Mouse (Mus musculus) heart, embryonic 16.5 days (tissue): ENCODE results near the gene Hdgf. TPM values are rescaled to one million over a fixed set of nuclear protein-coding genes. Genes with fewer than 3 reads are reported as not detected.

Experiments used
- ATAC-seq: fragments of 200-750 bp; cut with Nextera tagmentation; replicated peaks from 2 replicates; pipeline ENCODE4 v1.8.0; 2017; ENCODE audit warnings: moderate number of reproducible peaks; ENCODE audit not compliant: insufficient read depth, low FRiP score; ENCODE audit errors: extremely low read depth
- H3K27ac ChIP-seq: fragments of 300-500 bp; sonication (generic); 2 replicates; pipeline ENCODE4 v1.5.1; 2014; ENCODE audit warnings: mild to moderate bottlenecking, low read length, control low read depth, moderate library complexity
- H3K27me3 ChIP-seq: fragments of 300-500 bp; sonication (generic); 2 replicates; pipeline ENCODE4 v1.6.1; 2014; ENCODE audit warnings: low read length, mixed read lengths; ENCODE audit not compliant: control insufficient read depth, insufficient read depth
- H3K36me3 ChIP-seq: fragments of 300-500 bp; sonication (generic); 2 replicates; pipeline ENCODE4 v1.6.1; 2014; ENCODE audit not compliant: control insufficient read depth, insufficient read depth
- H3K4me1 ChIP-seq: fragments of 300-500 bp; sonication (generic); 2 replicates; pipeline ENCODE4 v1.6.1; 2014; ENCODE audit warnings: low read length, mixed read lengths; ENCODE audit not compliant: control insufficient read depth, insufficient read depth
- H3K4me2 ChIP-seq: fragments of 300-500 bp; sonication (generic); 2 replicates; pipeline ENCODE4 v1.6.1; 2014; ENCODE audit warnings: low read depth, mild to moderate bottlenecking, control low read depth, low read length
- H3K4me3 ChIP-seq: fragments of 300-500 bp; sonication (generic); 2 replicates; pipeline ENCODE4 v1.5.1; 2014; ENCODE audit warnings: mild to moderate bottlenecking, control low read depth, low read length
- H3K9ac ChIP-seq: fragments of 300-500 bp; sonication (generic); 2 replicates; pipeline ENCODE4 v1.6.1; 2014; ENCODE audit warnings: low read length, control low read depth
- H3K9me3 ChIP-seq: fragments of 300-500 bp; sonication (generic); replicated peaks from 2 replicates; pipeline ENCODE4 v1.6.1; 2016; ENCODE audit warnings: low read length; ENCODE audit not compliant: control insufficient read depth
- WGBS: fragments of 180-500 bp; shearing (Covaris S2); extraction: QIAGEN DNeasy Blood & Tissue Kit; methylation state at CpG from one replicate; pipeline ENCODE4 v1.1.7; 2014; 5-methylcytosine and 5-hydroxymethylcytosine counted together
- polyA plus RNA-seq: library from polyadenylated mRNA; unstranded; fragments of >200 nt; fragmentation: Nextera tagmentation; extraction: Ambion mirVana; gene quantifications from 2 replicates; pipeline ENCODE4 v1.2.1, GENCODE M21; 2015

Hdgf gene
- polyA plus RNA-seq, 1 experiment from 2014 or later: 74.3 TPM

DNA sequence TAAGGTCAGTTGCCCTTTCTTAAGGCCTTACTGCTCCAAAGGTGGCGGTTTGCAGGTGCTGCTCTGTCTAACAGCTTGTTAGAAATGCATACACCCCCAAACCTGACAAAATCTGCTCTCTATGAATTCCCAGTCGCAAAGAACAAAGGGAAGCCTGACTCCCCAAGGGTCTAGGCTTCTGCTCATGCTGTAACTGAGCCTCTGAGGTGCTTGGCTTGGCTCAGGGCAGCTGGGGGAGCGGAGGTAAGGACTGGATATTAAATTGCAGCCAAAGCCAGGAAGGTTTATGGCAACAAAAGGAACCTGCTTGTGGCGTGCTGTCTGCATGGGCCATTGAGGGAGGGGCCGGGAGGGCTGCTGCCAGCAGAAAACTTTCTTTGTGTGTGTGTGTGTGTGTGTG lies 2.3 kb upstream of the Hdgf start:
- H3K36me3 ChIP-seq: no peaks in the 10 kb centered on the region
- peaks cover 13% of the 10 kb centered on the region for H3K4me1 ChIP-seq
- no peak overlapping the region for H3K4me3 ChIP-seq
- H3K9ac ChIP-seq: no peak overlapping the region
- H3K9me3 ChIP-seq: no peaks in the 10 kb centered on the region
- H3K27ac ChIP-seq: no peak overlapping the region
- no peaks in the 10 kb centered on the region for H3K27me3 ChIP-seq
- H3K4me2 ChIP-seq: no peak overlapping the region
- WGBS: 61% methylated on average over 5 of the region's 5 CpGs
- no peak for ATAC-seq

DNA sequence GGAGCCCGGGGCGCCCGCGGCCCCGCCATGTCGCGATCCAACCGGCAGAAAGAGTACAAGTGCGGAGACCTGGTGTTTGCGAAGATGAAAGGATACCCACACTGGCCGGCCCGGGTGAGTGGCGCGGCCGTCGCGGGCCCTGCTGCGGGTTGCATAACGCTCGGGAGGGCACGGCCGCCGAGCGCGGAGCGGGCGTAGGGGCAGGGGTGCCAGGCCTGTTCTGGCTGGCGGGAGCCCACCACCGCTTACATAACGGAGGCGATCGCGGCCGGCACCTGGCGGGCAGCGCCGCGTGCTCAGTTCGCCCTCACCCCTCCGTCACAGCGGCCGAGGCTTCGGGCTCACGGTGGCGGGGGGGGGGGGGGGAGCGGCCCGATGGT lies 470 bp downstream of the Hdgf start:
- Histone ChIP-seq H3K27me3 (no peaks in the 10 kb centered on the region), H3K9ac (peak overlapping the region; percentile 91), H3K4me3 (peak overlapping the region; percentile 77), H3K4me2 (peak overlapping the region; percentile 93), H3K9me3 (no peaks in the 10 kb centered on the region), H3K27ac (peak overlapping the region; percentile 96), H3K4me1 (peaks cover 32% of the 10 kb centered on the region), H3K36me3 (no peaks in the 10 kb centered on the region)
- under 1% methylated on average over 42 of the region's 47 CpGs for WGBS
- peak; percentile 14 for ATAC-seq

DNA sequence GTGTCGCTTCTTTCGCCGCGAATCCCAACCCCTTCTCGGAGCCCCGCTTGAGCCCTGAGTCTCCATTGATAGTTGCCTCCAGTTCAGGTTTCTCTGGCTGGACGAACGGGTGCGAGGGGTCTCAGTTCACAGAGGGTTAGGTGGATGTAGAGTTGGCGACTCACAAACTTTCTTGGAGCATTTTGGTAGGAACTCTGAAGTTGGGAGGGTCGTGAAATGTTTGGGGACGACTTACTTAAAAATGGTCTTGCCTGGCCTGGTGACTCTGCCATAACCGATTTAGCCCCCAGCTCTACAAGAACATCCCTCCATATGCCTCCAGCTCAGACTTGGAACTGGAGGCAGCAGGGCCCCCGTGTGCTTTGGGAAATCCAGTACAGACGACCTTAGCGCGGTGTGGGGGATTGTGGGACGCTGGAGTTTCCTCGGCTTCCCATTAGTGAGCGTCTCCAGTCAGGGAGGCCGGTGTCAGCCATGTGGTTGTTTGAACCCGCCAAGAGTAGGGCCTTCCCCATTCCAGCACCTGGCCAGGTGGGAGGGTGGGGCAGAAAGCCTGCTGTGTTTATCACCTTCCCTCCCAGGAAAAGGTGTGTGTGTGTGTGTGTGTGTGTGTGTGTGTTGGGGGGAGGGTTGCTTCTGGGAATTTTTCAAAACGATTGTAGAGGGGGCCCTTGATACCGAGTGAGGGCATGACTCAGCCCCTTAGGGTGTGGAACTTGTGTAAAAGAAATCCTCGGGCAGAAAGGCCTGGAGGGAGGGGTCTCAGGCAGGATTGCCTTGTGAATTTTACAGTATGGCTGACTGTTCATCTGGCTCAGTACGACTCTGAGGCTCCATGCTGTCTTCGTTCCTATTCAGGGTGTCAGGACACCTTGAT lies 1.1 kb downstream of the Hdgf start:
- peak overlapping the region; percentile 91 for H3K9ac ChIP-seq
- H3K9me3 ChIP-seq: no peaks in the 10 kb centered on the region
- H3K4me2 ChIP-seq: peak overlapping the region; percentile 93
- peak overlapping the region; percentile 77 for H3K4me3 ChIP-seq
- ATAC-seq: no peak
- H3K4me1 ChIP-seq: peaks cover 32% of the 10 kb centered on the region
- H3K27me3 ChIP-seq: no peaks in the 10 kb centered on the region
- peak overlapping the region; percentile 96 for H3K27ac ChIP-seq
- no peaks in the 10 kb centered on the region for H3K36me3 ChIP-seq
- WGBS: 0% methylated on average over 27 of the region's 27 CpGs

DNA sequence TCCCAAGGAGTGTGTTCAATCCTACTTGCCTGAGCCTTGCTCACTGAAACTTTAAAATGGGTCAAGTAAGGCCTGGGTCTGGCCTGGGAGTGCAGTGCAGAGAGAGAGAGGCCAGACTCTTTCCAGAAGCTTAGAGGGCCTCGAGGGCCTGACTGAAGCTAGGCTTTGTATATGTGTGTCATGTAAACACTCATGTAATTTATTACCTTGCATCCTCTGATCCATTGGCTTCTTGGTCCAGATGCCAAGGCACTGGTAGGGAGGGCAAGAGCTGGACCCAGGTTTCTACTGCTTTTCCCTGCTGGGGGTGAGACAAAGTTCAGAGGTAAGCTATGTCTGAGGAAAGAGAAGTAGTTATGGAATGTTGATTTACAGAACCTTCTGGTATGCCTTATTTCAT lies 1.8 kb downstream of the Hdgf start:
- WGBS: 6% methylated on average over 1 of the region's 1 CpGs

DNA sequence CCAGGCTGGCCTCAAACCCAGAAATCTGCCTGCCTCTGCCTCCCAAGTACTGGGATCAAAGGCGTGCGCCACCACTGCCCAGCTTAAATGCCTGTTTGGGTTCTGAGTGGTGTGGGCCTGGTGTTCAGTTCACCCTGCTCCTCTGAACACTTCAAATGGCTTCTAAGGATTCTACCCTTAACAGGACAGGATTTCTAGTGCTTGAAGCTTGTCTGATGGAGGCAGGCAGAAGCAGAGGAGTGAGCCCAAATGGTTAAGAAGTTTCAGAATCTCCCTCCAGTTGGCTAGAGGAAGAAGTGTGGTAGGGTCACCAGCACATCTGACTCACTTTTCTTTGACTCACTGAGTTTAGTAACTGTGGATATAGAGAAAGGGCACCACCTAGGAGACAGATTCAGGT lies 3.3 kb downstream of the Hdgf start:
- no peaks in the 10 kb centered on the region for H3K9me3 ChIP-seq
- H3K36me3 ChIP-seq: peaks cover 12% of the 10 kb centered on the region
- peaks cover 32% of the 10 kb centered on the region for H3K4me1 ChIP-seq
- H3K4me2 ChIP-seq: peak overlapping the region; percentile 73; the same call in 1 of the 2 replicates
- no peak overlapping the region for H3K4me3 ChIP-seq
- no peaks in the 10 kb centered on the region for H3K27me3 ChIP-seq
- no peak for ATAC-seq
- 98% methylated on average over 2 of the region's 2 CpGs for WGBS
- peak overlapping the region; percentile 86 for H3K27ac ChIP-seq
- peak overlapping the region; percentile 65; the same call in 1 of the 2 replicates for H3K9ac ChIP-seq

More for the DNA sequence above, 1.8 kb downstream of the Hdgf start:
- H3K27me3 ChIP-seq: no peaks in the 10 kb centered on the region
- H3K27ac ChIP-seq: peak overlapping the region; percentile 96
- H3K4me3 ChIP-seq: peak overlapping the region; percentile 77
- H3K9ac ChIP-seq: peak overlapping the region; percentile 91
- H3K4me1 ChIP-seq: peaks cover 32% of the 10 kb centered on the region
- H3K9me3 ChIP-seq: no peaks in the 10 kb centered on the region
- peak overlapping the region; percentile 93 for H3K4me2 ChIP-seq
- no peak for ATAC-seq
- H3K36me3 ChIP-seq: no peaks in the 10 kb centered on the region

DNA sequence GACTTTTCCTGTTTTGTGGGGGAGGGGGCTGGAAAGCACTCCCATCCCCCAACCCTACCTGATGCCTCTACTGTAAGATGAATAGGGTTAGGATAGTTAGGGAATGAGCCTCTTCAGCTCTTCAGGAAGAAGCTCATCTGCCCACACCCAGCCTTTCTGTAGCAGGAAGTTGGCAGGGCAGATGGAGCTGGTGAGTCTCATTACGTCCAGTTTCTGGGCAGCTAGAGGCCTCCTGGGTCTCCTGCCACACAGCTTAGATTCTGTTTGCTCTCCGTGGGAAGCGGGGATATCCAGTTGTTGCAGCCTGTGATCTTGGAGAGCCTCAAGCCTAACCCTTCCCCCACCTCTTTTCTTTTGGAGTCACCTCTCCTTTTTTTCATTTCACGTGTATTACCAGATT lies 3.8 kb downstream of the Hdgf start:
- Histone ChIP-seq H3K4me2 (peak overlapping the region; percentile 73), H3K4me1 (peaks cover 32% of the 10 kb centered on the region), H3K9me3 (no peaks in the 10 kb centered on the region), H3K4me3 (peak overlapping the region; percentile 54), H3K9ac (peak overlapping the region; percentile 65), H3K27ac (peak overlapping the region; percentile 86), H3K27me3 (no peaks in the 10 kb centered on the region), H3K36me3 (peaks cover 15% of the 10 kb centered on the region)
- WGBS: 24% methylated on average over 4 of the region's 4 CpGs
- ATAC-seq: no peak

DNA sequence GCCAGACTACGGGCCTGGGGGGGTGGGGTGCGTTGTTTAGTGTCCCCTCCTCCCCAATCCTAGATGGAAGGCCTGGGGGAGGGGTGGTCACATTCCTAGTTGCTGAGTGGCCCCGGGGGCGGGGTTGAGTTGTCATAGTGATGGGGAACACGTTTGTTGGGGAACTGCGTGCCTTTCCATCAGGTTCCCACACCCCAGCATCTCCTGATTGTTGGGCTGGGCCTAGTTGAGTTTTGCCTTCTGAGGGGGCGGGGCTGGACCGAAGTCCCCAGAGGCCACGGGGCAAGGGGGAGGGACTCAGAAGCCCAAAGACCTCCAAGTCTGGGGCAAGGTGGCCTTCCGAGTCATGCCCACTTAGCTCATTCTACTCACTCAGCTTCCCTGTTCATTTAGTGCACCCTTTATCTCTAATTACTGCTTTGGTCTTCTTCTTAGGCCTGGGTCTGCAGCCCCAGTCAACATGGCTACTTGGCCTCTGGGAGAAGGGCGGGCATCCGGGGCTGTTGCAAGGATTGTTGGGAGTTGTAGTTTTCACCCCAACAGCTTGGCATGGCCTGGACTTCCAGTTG lies 4.5 kb downstream of the Hdgf start:
- 10% methylated on average over 12 of the region's 12 CpGs for WGBS
- Histone ChIP-seq H3K27ac (peak overlapping the region; percentile 86), H3K36me3 (peaks cover 23% of the 10 kb centered on the region), H3K9me3 (no peaks in the 10 kb centered on the region), H3K9ac (peak overlapping the region; percentile 65), H3K4me3 (peak overlapping the region; percentile 54), H3K4me1 (peaks cover 32% of the 10 kb centered on the region), H3K27me3 (no peaks in the 10 kb centered on the region), H3K4me2 (peak overlapping the region; percentile 73)
- peak; percentile 13; the same call in 1 of the 2 replicates for ATAC-seq

DNA sequence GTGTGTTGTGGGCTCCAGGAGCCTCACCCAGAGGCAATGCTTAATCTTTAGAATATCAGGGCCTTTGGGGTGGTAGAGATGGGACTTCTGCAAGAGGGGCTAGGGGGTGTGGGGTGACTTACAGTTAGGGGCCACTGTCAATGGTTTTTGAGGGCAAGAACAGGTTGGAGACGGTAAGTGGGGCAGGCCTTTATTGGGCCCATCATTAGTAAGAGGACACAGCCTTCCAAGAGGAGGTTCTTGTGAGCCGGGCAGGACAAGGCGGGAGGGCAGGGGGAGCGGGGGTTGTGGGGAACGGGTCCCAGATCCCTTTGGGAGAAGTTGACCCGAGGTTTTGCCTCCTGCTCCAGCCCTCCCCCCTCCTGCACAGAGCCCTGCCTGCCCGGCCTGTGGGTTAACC lies 7.4 kb downstream of the Hdgf start:
- ATAC-seq: no peak
- no peak overlapping the region for H3K9ac ChIP-seq
- no peak overlapping the region for H3K27ac ChIP-seq
- H3K27me3 ChIP-seq: no peaks in the 10 kb centered on the region
- H3K36me3 ChIP-seq: peaks cover 35% of the 10 kb centered on the region
- 77% methylated on average over 7 of the region's 7 CpGs for WGBS
- no peak overlapping the region for H3K4me3 ChIP-seq
- H3K4me2 ChIP-seq: no peak overlapping the region
- no peaks in the 10 kb centered on the region for H3K9me3 ChIP-seq
- peaks cover 23% of the 10 kb centered on the region for H3K4me1 ChIP-seq

DNA sequence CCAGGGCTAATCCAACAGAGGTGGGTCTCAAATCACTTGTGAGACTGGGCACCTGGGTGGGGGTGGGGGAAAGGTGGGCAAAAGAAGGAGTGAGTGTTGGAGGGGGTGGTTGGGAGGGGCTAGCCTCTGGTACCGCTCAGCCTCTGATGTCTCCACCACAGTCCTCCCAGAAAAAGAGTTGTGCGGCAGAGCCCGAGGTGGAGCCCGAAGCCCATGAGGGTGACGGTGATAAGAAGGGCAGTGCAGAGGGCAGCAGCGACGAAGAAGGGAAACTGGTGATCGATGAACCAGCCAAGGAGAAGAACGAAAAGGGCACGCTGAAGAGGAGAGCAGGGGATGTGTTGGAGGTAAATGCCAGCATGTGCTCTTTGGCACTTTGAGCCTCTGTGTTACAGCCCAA lies 7.8 kb downstream of the Hdgf start:
- Histone ChIP-seq H3K27me3 (no peaks in the 10 kb centered on the region), H3K27ac (no peak overlapping the region), H3K9me3 (no peaks in the 10 kb centered on the region), H3K4me3 (no peak overlapping the region), H3K4me2 (no peak overlapping the region), H3K9ac (no peak overlapping the region), H3K36me3 (peaks cover 35% of the 10 kb centered on the region), H3K4me1 (peaks cover 19% of the 10 kb centered on the region)
- WGBS: 92% methylated on average over 10 of the region's 10 CpGs
- ATAC-seq: no peak
